Mouse (Mus musculus) hindbrain, postnatal 0 days (tissue): Measurements from ENCODE around the gene Zfp618. TPM values are rescaled to one million over a fixed set of nuclear protein-coding genes. Genes with fewer than 3 reads are reported as not detected.

Source experiments
- ATAC-seq: fragments of 200-750 bp; cut with Nextera tagmentation; 2 replicates; pipeline ENCODE4 v1.8.0; 2017; ENCODE audit warnings: mild to moderate bottlenecking, moderate TSS enrichment, moderate library complexity
- DNase-seq: peaks from one replicate; pipeline ENCODE4 v3.0.0-alpha.2; 2015; ENCODE audit warnings: low spot score
- H3K27ac ChIP-seq: fragments of 300-500 bp; sonication (generic); 2 replicates; pipeline ENCODE4 v1.5.1; 2014; ENCODE audit warnings: mild to moderate bottlenecking
- H3K27me3 ChIP-seq: fragments of 300-500 bp; sonication (generic); 2 replicates; pipeline ENCODE4 v1.6.1; 2014; ENCODE audit warnings: low read length, mixed read lengths; ENCODE audit not compliant: insufficient read depth
- H3K36me3 ChIP-seq: fragments of 300-500 bp; sonication (generic); 2 replicates; pipeline ENCODE4 v1.6.1; 2014; ENCODE audit warnings: low read length, mixed read lengths; ENCODE audit not compliant: insufficient read depth
- H3K4me1 ChIP-seq: fragments of 300-500 bp; sonication (generic); 2 replicates; pipeline ENCODE4 v1.6.1; 2014; ENCODE audit warnings: antibody characterized with exemption, low read length, mixed read lengths; ENCODE audit not compliant: insufficient read depth
- H3K4me2 ChIP-seq: fragments of 300-500 bp; sonication (generic); 2 replicates; pipeline ENCODE4 v1.6.1; 2014; ENCODE audit warnings: low read depth, mild to moderate bottlenecking, low read length, moderate library complexity, mixed read lengths
- H3K4me3 ChIP-seq: fragments of 300-500 bp; sonication (generic); 2 replicates; pipeline ENCODE4 v1.5.1; 2014; ENCODE audit warnings: low read length
- H3K9ac ChIP-seq: fragments of 300-500 bp; sonication (generic); replicated peaks from 2 replicates; pipeline ENCODE4 v1.6.1; 2014; ENCODE audit warnings: mild to moderate bottlenecking, low read length, moderate library complexity, mixed read lengths
- H3K9me3 ChIP-seq: fragments of 300-500 bp; sonication (generic); 2 replicates; pipeline ENCODE4 v1.6.1; 2016; ENCODE audit warnings: low read length, mixed read lengths
- CTCF ChIP-seq: IDR thresholded peaks from 2 replicates; pipeline ENCODE4 v1.5.1; 2016; ENCODE audit warnings: antibody characterized with exemption, control low read depth, low read depth
- WGBS: fragments of 180-500 bp; shearing (Covaris S2); extraction: QIAGEN DNeasy Blood & Tissue Kit; methylation state at CpG from one replicate; pipeline ENCODE4 v1.1.7; 2014; 5-methylcytosine and 5-hydroxymethylcytosine counted together
- polyA plus RNA-seq: library from polyadenylated mRNA; unstranded; fragments of >200 nt; fragmentation: Nextera tagmentation; extraction: Ambion mirVana; gene quantifications from 2 replicates; pipeline ENCODE4 v1.2.1, GENCODE M21; 2015
- total RNA-seq: library from RNA; depleted of rRNA; stranded (reverse); fragments of >200 nt; gene quantifications from 2 replicates; pipeline ENCODE4 v1.2.3, GENCODE M21; 2014

Gene Zfp618
- total and polyA plus RNA-seq, 2 experiments from 2014 or later = 16.2 to 26.8 TPM

DNA sequence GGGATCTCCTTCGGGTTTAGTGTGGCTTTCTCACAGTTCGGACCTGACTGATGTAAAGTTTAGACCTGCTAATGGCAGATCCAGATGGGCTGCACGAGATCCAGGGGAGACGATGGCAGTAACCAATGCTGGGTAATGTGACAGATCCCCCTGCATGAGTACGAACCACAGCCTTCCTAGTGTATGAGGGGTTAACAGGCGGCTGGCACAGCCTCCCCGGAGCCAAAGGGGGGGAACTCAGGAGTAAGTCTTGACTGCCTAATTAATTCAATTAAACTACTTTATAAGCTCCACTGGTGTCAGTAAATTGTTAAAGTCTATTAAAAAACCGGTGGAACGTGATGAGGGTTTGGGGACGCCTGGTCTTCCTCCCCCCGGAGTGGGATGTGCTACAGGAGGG is 39.1 kb downstream of the Zfp618 start:
- no peaks in the 10 kb centered on the region for H3K36me3 ChIP-seq
- 54% methylated on average over 11 of the region's 11 CpGs for WGBS
- H3K4me1 ChIP-seq = 0 out of 2 replicates have a peak, but pooled peaks cover 5% of the 10 kb centered on the region
- no peaks in the 10 kb centered on the region for H3K27me3 ChIP-seq
- TF ChIP-seq CTCF = no peak
- ATAC-seq (peak; percentile 52), DNase-seq (no peak)
- no peak overlapping the region for H3K9ac ChIP-seq
- no peak overlapping the region for H3K27ac ChIP-seq
- H3K9me3 ChIP-seq = no peaks in the 10 kb centered on the region
- no peak overlapping the region for H3K4me3 ChIP-seq
- no peak overlapping the region for H3K4me2 ChIP-seq

DNA sequence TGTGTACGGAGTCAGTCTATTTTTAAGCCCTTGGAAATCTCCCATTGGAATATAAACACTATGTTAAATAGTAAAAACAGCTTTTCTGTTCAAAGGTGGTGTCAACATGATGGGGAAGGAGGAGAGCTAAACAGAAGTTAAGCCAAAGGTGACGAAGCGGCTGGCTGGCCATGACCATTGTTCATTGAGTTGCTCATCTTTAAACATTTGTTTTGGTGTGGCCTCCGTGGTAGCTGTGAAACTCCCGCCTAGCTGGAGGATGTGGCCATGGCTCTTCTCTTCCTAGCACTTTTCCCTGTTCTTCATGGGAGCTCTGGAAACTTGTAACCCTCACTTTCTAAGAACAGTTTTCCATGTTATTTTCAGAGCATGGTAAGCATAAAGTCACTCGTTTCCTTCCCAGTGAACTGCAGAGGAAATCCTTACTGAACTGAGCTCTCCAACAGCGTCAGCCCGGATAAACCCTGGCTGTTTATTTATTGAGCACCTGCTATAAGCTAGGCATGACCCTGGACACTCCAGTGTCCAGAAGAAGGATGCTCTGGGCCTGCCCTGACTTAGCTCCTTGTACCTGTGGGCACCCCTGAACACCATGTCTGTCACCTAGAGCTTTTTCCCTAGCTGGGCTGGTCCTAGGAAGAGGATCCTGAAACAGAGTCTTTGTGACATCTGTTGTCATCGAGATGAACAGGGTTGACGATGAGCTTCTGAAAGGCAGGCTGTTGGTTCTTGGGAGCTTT is 40.2 kb downstream of the Zfp618 start:
- H3K27ac ChIP-seq = no peak overlapping the region
- peaks cover 5% of the 10 kb centered on the region; the same call in 1 of the 2 replicates for H3K4me1 ChIP-seq
- H3K27me3 ChIP-seq = no peaks in the 10 kb centered on the region
- H3K4me2 ChIP-seq = no peak overlapping the region
- WGBS = 72% methylated on average over 10 of the region's 10 CpGs
- ATAC-seq = no peak
- DNase-seq = no peak
- H3K36me3 ChIP-seq = no peaks in the 10 kb centered on the region
- no peak for TF ChIP-seq CTCF
- H3K4me3 ChIP-seq = no peak overlapping the region
- no peaks in the 10 kb centered on the region for H3K9me3 ChIP-seq
- H3K9ac ChIP-seq = no peak overlapping the region

DNA sequence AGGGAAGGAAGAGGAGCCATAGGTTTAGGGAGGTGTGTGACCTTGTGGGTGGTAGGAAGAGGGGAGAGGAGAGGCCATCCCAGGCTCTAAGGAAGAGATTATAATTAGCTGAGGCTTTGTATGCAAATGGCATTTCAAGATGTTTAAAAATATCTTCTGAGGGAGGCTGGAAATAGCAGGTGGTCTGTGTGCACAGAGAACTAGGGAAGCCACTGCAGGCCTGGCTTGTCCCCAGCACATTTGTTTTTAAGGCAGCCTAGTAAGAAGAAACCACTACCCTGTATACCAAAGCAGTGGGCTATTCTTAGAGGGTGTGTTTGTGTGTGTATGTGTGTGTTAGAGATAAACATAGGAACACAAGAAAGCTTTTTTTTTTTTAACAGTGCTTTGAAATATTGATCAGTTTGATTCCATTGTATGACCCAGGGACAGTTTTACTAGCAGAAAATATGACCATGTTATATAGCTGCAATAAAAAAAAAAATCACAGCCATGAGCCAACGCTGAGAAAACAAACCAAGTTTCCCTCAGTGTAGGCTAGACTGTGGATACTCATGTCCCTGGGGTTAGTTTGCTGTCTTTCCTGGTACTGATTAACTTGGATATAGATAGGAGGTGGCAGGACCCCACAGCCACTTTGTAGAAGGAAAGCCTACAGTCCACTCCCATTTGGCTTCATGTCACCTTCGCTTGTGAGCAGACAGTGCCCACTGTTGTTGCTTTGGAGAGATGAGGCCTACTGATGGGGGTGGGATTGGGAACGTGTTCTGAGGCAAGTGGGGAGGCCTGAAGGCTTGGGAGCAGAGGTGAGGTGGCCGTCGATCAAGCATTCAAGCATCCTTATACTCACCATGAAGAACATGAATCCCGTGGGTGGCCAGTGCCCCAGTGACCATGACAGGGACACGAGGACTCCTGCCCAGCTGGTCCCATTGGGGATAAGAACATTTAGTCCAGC is 41.1 kb downstream of the Zfp618 start:
- ATAC-seq (no peak), DNase-seq (no peak)
- no peak overlapping the region for H3K4me3 ChIP-seq
- no peak overlapping the region for H3K27ac ChIP-seq
- 78% methylated on average over 7 of the region's 7 CpGs for WGBS
- H3K27me3 ChIP-seq = no peaks in the 10 kb centered on the region
- peaks cover 5% of the 10 kb centered on the region; the same call in 1 of the 2 replicates for H3K4me1 ChIP-seq
- no peaks in the 10 kb centered on the region for H3K36me3 ChIP-seq
- no peak for TF ChIP-seq CTCF
- no peaks in the 10 kb centered on the region for H3K9me3 ChIP-seq
- no peak overlapping the region for H3K9ac ChIP-seq
- no peak overlapping the region for H3K4me2 ChIP-seq

DNA sequence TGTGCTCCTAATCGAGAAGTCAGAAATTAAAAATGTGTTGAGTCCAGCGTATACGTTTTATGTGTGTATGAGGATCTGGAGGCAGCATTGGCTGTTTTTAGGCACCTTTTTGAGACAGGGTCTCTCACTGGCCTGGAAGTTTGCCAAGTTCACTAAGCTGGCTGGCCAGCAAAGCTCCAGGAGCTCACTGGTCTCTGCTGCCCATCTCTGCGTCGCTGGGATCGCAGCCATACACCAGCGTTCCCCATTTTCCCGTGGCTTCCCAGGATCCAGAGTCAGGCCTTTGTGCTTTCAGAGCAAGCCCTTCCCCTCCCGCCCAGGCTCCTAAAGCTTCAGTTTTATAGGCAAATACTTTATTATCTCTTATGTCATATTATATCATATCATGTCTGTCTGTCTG is 42.8 kb downstream of the Zfp618 start:
- WGBS = 56% methylated on average over 9 of the region's 9 CpGs

DNA sequence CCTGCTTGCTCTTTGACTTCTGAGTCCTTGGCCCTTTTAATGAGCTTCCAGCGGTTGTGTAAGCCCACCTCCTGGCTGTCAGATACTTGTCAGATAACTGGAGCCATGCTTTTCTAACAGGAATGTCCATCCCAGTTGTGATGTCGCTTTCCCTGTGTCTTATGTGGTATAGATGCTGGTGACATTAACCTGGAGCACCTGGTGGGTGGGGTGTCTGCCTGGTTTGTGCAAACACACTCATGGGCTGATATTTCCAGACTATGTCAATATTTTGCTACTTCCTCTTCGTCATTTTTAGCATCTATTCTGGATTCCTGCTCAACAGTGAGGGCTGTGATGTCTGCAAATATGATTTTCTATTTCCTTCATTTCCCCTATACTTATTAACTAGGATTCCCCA is 43.4 kb downstream of the Zfp618 start:
- Histone ChIP-seq H3K9ac (no peak overlapping the region), H3K4me3 (no peak overlapping the region), H3K36me3 (no peaks in the 10 kb centered on the region), H3K4me1 (peaks cover 5% of the 10 kb centered on the region; the same call in 1 of the 2 replicates), H3K27ac (no peak overlapping the region), H3K9me3 (no peaks in the 10 kb centered on the region), H3K4me2 (no peak overlapping the region), H3K27me3 (no peaks in the 10 kb centered on the region)
- no peak for ATAC-seq
- TF ChIP-seq CTCF = no peak
- DNase-seq = no peak
- WGBS = 87% methylated on average over 3 of the region's 3 CpGs

More for the DNA sequence above, 42.8 kb downstream of the Zfp618 start:
- ATAC-seq (no peak), DNase-seq (no peak)
- Histone ChIP-seq H3K9ac (no peak overlapping the region), H3K27ac (no peak overlapping the region), H3K4me1 (peaks cover 5% of the 10 kb centered on the region; the same call in 1 of the 2 replicates), H3K9me3 (no peaks in the 10 kb centered on the region), H3K4me2 (no peak overlapping the region), H3K36me3 (no peaks in the 10 kb centered on the region), H3K4me3 (no peak overlapping the region), H3K27me3 (no peaks in the 10 kb centered on the region)
- no peak for TF ChIP-seq CTCF

DNA sequence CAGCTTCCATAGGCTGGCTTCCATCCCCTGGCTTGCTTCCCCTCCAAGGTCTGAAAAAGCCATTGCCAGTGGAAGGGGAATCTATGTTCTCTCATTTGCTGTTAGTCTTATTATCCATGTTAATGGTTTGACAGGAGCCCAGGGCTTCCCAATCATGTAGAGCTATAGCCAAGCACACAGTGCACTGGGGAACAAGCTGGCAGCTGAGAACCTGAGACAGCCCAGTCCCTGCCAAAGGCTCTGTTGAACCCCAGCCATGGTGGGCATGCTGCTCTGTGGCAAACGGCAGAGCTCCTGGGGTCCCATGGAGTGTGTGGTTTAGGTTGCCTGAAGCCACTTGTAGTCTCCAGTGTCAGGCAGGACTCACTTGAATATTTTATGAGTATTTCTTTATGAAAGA is 44.4 kb downstream of the Zfp618 start:
- Histone ChIP-seq H3K9ac (no peak overlapping the region), H3K4me3 (no peak overlapping the region), H3K9me3 (no peaks in the 10 kb centered on the region), H3K27me3 (no peaks in the 10 kb centered on the region), H3K36me3 (no peaks in the 10 kb centered on the region), H3K4me2 (no peak overlapping the region), H3K27ac (no peak overlapping the region), H3K4me1 (no peaks in the 10 kb centered on the region; the same call in 1 of the 2 replicates)
- 35% methylated on average over 1 of the region's 1 CpGs for WGBS
- DNase-seq = peak; percentile 65
- TF ChIP-seq CTCF = no peak
- ATAC-seq = peak; percentile 58; the same call in 1 of the 2 replicates
